In genomic region chr11:80378452-80379068, GRCm38 (mm10) we compare ENCODE assay signal across 8 mouse cellular contexts. TPM values are rescaled to one million over a fixed set of nuclear protein-coding genes. Genes with fewer than 3 reads are reported as not detected.
A peak's percentile ranks its signal among the peaks of the same experiment; 100 is the strongest.
DNase-seq lines count a peak whose midpoint lies in the region; ATAC-seq and TF ChIP-seq lines count a peak whose summit lies in the region.
"Not testable (repeated sequence)": the region's sequence is repeated elsewhere in the genome, so short reads cannot be mapped to it uniquely, and the experiment has no call there.

No protein-coding gene starts in this region.

- not testable (repeated sequence) for TF ChIP-seq POLR2A in limb, embryonic 14.5 days (IDR thresholded peaks at IDR 0.05; ENCODE audit: borderline replicate concordance, extremely low read depth, insufficient read depth, insufficient read length)

- not testable (repeated sequence) for H3K27me3 ChIP-seq in forebrain, embryonic 12.5 days; heart, embryonic 14.5 days (ENCODE audit: control insufficient read depth, insufficient read depth, low read length); intestine, embryonic 15.5 days (replicated peaks); limb, embryonic 14.5 days (ENCODE audit: control insufficient read depth, insufficient read depth, low read length); neural tube, embryonic 13.5 days

- peaks cover 18% of the 10 kb centered on the region for H3K4me1 ChIP-seq in forebrain, embryonic 12.5 days
- H3K4me1 ChIP-seq in heart, embryonic 14.5 days (ENCODE audit: control insufficient read depth in 2 of 2, insufficient read depth in 2 of 2, low read length in 2 of 2), result peaks cover 0 to 14% of the 10 kb centered on the region in 2 experiments; a peak in 2 of 4 replicates
- H3K4me1 ChIP-seq in intestine, embryonic 15.5 days (replicated peaks); limb, embryonic 14.5 days (ENCODE audit: control insufficient read depth, insufficient read depth, low read length): not testable (repeated sequence)
- H3K4me1 ChIP-seq in neural tube, embryonic 13.5 days (replicated peaks), result peaks cover 25% of the 10 kb centered on the region

- not testable (repeated sequence) for ATAC-seq in forebrain, embryonic 12.5 days (ENCODE audit: low FRiP score); heart, embryonic 14.5 days (ENCODE audit: insufficient number of reproducible peaks, insufficient read depth, low FRiP score, low read depth); intestine, embryonic 15.5 days; limb, embryonic 14.5 days (ENCODE audit: low FRiP score, low read depth); neural tube, embryonic 13.5 days (ENCODE audit: low read depth)

- peaks cover 13% of the 10 kb centered on the region; the same call in 1 of the 2 replicates for H3K36me3 ChIP-seq in forebrain, embryonic 12.5 days (replicated peaks)
- H3K36me3 ChIP-seq in heart, embryonic 14.5 days (ENCODE audit: control insufficient read depth, insufficient read depth, low read length), result peaks cover 13% of the 10 kb centered on the region
- not testable (repeated sequence) for H3K36me3 ChIP-seq in intestine, embryonic 15.5 days
- H3K36me3 ChIP-seq in limb, embryonic 14.5 days (ENCODE audit: control insufficient read depth, insufficient read depth, low read length), result peaks cover 14% of the 10 kb centered on the region; the same call in 1 of the 2 replicates
- H3K36me3 ChIP-seq in macrophage (ENCODE audit: inconsistent target), result peaks cover 19% of the 10 kb centered on the region; the same call in 1 of the 2 replicates
- H3K36me3 ChIP-seq in neural tube, embryonic 13.5 days, result peaks cover 16% of the 10 kb centered on the region

- WGBS in forebrain, embryonic 12.5 days, result 69% methylated on average over 2 of the region's 2 CpGs
- 54% methylated on average over 2 of the region's 2 CpGs for WGBS in heart, embryonic 14.5 days
- WGBS in intestine, embryonic 15.5 days, result 59% methylated on average over 2 of the region's 2 CpGs
- whole genome bisulfite sequencing in limb, embryonic 14.5 days, result 68% methylated on average over 2 of the region's 2 CpGs
- 33% methylated on average over 1 of the region's 2 CpGs for WGBS in macrophage (ENCODE audit: missing documents)
- 64% methylated on average over 2 of the region's 2 CpGs for WGBS in neural tube, embryonic 13.5 days

- peak; percentile 37 for DNase-seq in 3134 (ENCODE audit: extremely low read depth, insufficient read length, low spot score)
- DNase-seq in adipocyte (ENCODE audit: low spot score), result peak; percentile 19
- not testable (repeated sequence) for DNase-seq in limb, embryonic 14.5 days (ENCODE audit: low spot score)

- H3K79me2 ChIP-seq in macrophage (ENCODE audit: inconsistent target), result not testable (repeated sequence)

- H3K4me3 ChIP-seq in forebrain, embryonic 12.5 days (replicated peaks), result peak overlapping the region; percentile 86
- peak overlapping the region in 1 of 2 experiments; percentile 85; a peak in 2 of 4 replicates for H3K4me3 ChIP-seq in heart, embryonic 14.5 days (ENCODE audit: control insufficient read depth in 1 of 2, insufficient read depth in 1 of 2, low read depth in 1 of 2, low read length in 2 of 2)
- H3K4me3 ChIP-seq in intestine, embryonic 15.5 days (replicated peaks), result peak overlapping the region; percentile 90
- peak overlapping the region; percentile 90; the same call in 1 of the 2 replicates for H3K4me3 ChIP-seq in limb, embryonic 14.5 days (replicated peaks; ENCODE audit: low read length)
- peak overlapping the region; percentile 70 for H3K4me3 ChIP-seq in macrophage (ENCODE audit: inconsistent target)
- peak overlapping the region; percentile 85 for H3K4me3 ChIP-seq in neural tube, embryonic 13.5 days

- not testable (repeated sequence) for H3K9me3 ChIP-seq in forebrain, embryonic 12.5 days; heart, embryonic 14.5 days (ENCODE audit: control insufficient read depth, low read length); intestine, embryonic 15.5 days; limb, embryonic 14.5 days (ENCODE audit: control insufficient read depth, low read length); neural tube, embryonic 13.5 days

- H3K4me2 ChIP-seq in forebrain, embryonic 12.5 days, result peak overlapping the region; percentile 81
- peak overlapping the region; percentile 80 for H3K4me2 ChIP-seq in heart, embryonic 14.5 days (ENCODE audit: low read length)
- H3K4me2 ChIP-seq in intestine, embryonic 15.5 days (replicated peaks), result peak overlapping the region; percentile 90
- peak overlapping the region; percentile 81 for H3K4me2 ChIP-seq in limb, embryonic 14.5 days (replicated peaks; ENCODE audit: low read depth, low read length, severe bottlenecking)
- peak overlapping the region; percentile 71 for H3K4me2 ChIP-seq in neural tube, embryonic 13.5 days

- H3K9ac ChIP-seq in forebrain, embryonic 12.5 days, result 0 out of 2 replicates have a peak overlapping the region, but pooled peaks have one; percentile 97
- peak overlapping the region; percentile 96 for H3K9ac ChIP-seq in heart, embryonic 14.5 days (ENCODE audit: low read length)
- not testable (repeated sequence) for H3K9ac ChIP-seq in intestine, embryonic 15.5 days
- peak overlapping the region; percentile 95 for H3K9ac ChIP-seq in limb, embryonic 14.5 days (ENCODE audit: low read depth, low read length, severe bottlenecking)
- peak overlapping the region; percentile 98 for H3K9ac ChIP-seq in neural tube, embryonic 13.5 days

- H3K27ac ChIP-seq in forebrain, embryonic 12.5 days, result peak overlapping the region; percentile 96
- peak overlapping the region in 1 of 2 experiments; percentile 75; a peak in 1 of 4 replicates for H3K27ac ChIP-seq in heart, embryonic 14.5 days (replicated peaks in 1 of 2; ENCODE audit: control insufficient read depth in 1 of 2, insufficient read depth in 1 of 2, low read depth in 2 of 2, low read length in 2 of 2)
- H3K27ac ChIP-seq in intestine, embryonic 15.5 days; limb, embryonic 14.5 days (replicated peaks; ENCODE audit: low read depth, low read length); macrophage: not testable (repeated sequence)
- H3K27ac ChIP-seq in neural tube, embryonic 13.5 days (replicated peaks), result peak overlapping the region; percentile 93

RNA-seq across cellular contexts. Expression of gene 5730455P16Rik, which starts 0.7 kb away (rescaled TPM):
- polyA plus RNA-seq in forebrain, embryonic 12.5 days (2016; fragmentation: Nextera tagmentation; extraction: Ambion mirVana), result 30.0 and 31.4 TPM in 2 replicates
- 17.1 and 19.8 TPM in 2 replicates for polyA plus RNA-seq in heart, embryonic 14.5 days (2014; fragmentation: Nextera tagmentation; extraction: Ambion mirVana)
- 15.7 and 18.4 TPM in 2 replicates for polyA plus RNA-seq in intestine, embryonic 15.5 days (2015; fragmentation: Nextera tagmentation; extraction: Ambion mirVana)
- polyA plus RNA-seq in limb, embryonic 14.5 days (2012; rRNA removed), result 10.0 and 12.7 TPM in 2 replicates
- 21.7 and 22.5 TPM in 2 replicates for polyA plus RNA-seq in limb, embryonic 14.5 days (2014; fragmentation: Nextera tagmentation; extraction: Ambion mirVana)
- total RNA-seq in macrophage (2018; cell fraction: chromatin; rRNA removed), result 10 to 100 TPM in 14 of 26 experiments, 1 to 10 TPM in 12; 2.0 to 23.1 (median 11.0) TPM
- 10 to 100 TPM in 3 of 26 experiments, 1 to 10 TPM in 23; 4.4 to 11.5 (median 9.0) TPM for total RNA-seq in macrophage (2018; cell fraction: cytosol; rRNA removed)
- 10 to 100 TPM in 13 of 26 experiments, 1 to 10 TPM in 13; 2.4 to 24.1 (median 10.0) TPM for total RNA-seq in macrophage (2018; cell fraction: nucleus; rRNA removed)
- 7.2 to 10.3 TPM (median 9.5 TPM) in 3 replicates for polyA plus RNA-seq in macrophage (2018)
- 30.4 and 33.4 TPM in 2 replicates for polyA plus RNA-seq in neural tube, embryonic 13.5 days (2015; fragmentation: Nextera tagmentation; extraction: Ambion mirVana)

RNA-seq across cellular contexts. Expression of gene Zfp207, which starts 4.5 kb away (rescaled TPM):
- polyA plus RNA-seq in forebrain, embryonic 12.5 days (2016; fragmentation: Nextera tagmentation; extraction: Ambion mirVana), result 296 and 310 TPM in 2 replicates
- 163 and 165 TPM in 2 replicates for polyA plus RNA-seq in heart, embryonic 14.5 days (2014; fragmentation: Nextera tagmentation; extraction: Ambion mirVana)
- 177 and 197 TPM in 2 replicates for polyA plus RNA-seq in intestine, embryonic 15.5 days (2015; fragmentation: Nextera tagmentation; extraction: Ambion mirVana)
- polyA plus RNA-seq in limb, embryonic 14.5 days (2012; rRNA removed), result 269 and 274 TPM in 2 replicates
- 237 and 252 TPM in 2 replicates for polyA plus RNA-seq in limb, embryonic 14.5 days (2014; fragmentation: Nextera tagmentation; extraction: Ambion mirVana)
- 100 to 1,000 TPM; 199 to 545 (median 352) TPM for total RNA-seq in macrophage (2018; cell fraction: chromatin; rRNA removed)
- total RNA-seq in macrophage (2018; cell fraction: cytosol; rRNA removed), result 10 to 100 TPM; 48.1 to 89.1 (median 66.4) TPM
- 100 to 1,000 TPM; 150 to 533 (median 249) TPM for total RNA-seq in macrophage (2018; cell fraction: nucleus; rRNA removed)
- 96.5 to 123 TPM (median 112 TPM) in 3 replicates for polyA plus RNA-seq in macrophage (2018)
- polyA plus RNA-seq in neural tube, embryonic 13.5 days (2015; fragmentation: Nextera tagmentation; extraction: Ambion mirVana), result 217 and 226 TPM in 2 replicates

RNA-seq across cellular contexts. Expression of gene Psmd11, which starts 49.9 kb away (rescaled TPM):
- polyA plus RNA-seq in forebrain, embryonic 12.5 days (2016; fragmentation: Nextera tagmentation; extraction: Ambion mirVana), result 378 and 397 TPM in 2 replicates
- 174 and 182 TPM in 2 replicates for polyA plus RNA-seq in heart, embryonic 14.5 days (2014; fragmentation: Nextera tagmentation; extraction: Ambion mirVana)
- 269 and 297 TPM in 2 replicates for polyA plus RNA-seq in intestine, embryonic 15.5 days (2015; fragmentation: Nextera tagmentation; extraction: Ambion mirVana)
- 86.9 and 87.4 TPM in 2 replicates for polyA plus RNA-seq in limb, embryonic 14.5 days (2012; rRNA removed)
- polyA plus RNA-seq in limb, embryonic 14.5 days (2014; fragmentation: Nextera tagmentation; extraction: Ambion mirVana), result 261 and 264 TPM in 2 replicates
- total RNA-seq in macrophage (2018; cell fraction: chromatin; rRNA removed), result 100 to 1,000 TPM in 9 of 26 experiments, 10 to 100 TPM in 17; 54.4 to 176 (median 92.0) TPM
- total RNA-seq in macrophage (2018; cell fraction: cytosol; rRNA removed), result 100 to 1,000 TPM in 1 of 26 experiments, 10 to 100 TPM in 25; 47.8 to 101 (median 68.2) TPM
- total RNA-seq in macrophage (2018; cell fraction: nucleus; rRNA removed), result 100 to 1,000 TPM in 1 of 26 experiments, 10 to 100 TPM in 25; 43.6 to 102 (median 66.3) TPM
- 45.9 to 68.5 TPM (median 63.3 TPM) in 3 replicates for polyA plus RNA-seq in macrophage (2018)
- polyA plus RNA-seq in neural tube, embryonic 13.5 days (2015; fragmentation: Nextera tagmentation; extraction: Ambion mirVana), result 293 and 304 TPM in 2 replicates
